Mouse (Mus musculus) kidney, adult 8-10 months (tissue): ENCODE results near the gene Aldh4a1.

Experiments used
- DNase-seq, 2 experiments: peaks; one replicate each; pipeline ENCODE4 v3.0.0; 2022

The Aldh4a1 gene

DNA sequence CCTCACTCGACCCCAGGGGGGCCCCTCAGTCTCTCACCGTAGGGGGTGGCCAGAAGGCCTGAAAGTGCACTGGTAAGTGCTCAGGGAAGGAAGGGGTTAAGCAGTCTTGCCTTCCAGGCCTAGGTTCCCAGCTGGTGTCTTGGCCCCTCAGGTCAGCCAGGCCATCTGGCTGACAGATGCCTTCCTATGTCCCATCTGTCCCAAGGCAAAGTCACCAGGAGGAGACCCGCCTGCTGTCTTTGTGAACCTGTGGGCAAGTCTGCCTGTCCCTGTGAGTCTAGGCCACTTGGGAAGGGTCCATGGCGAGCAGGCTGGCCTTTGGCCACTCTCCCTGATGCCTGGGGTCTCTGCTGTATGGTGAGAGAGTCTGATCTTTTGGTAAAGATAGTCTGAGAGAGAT lies 32.2 kb upstream of the Aldh4a1 start:
- no peak for DNase-seq

DNA sequence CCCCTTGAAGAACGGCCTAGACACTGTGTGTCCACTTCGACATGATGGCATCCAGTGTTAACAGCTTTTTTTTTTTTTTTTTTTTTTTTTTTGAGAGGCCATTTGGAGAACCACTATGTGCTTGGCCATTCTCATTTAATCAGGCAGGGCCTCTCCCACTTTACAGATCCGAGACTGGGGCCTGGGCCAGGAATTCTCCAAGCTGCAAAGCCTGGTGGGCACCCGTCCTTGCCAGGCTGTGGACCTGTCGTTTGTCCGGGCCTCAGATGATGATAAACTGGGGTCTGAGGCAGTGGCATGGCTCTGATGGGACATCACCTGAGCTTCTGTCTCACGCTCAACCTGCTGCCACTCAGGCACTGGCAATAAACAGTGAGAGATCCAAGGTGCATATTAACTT lies 29.8 kb upstream of the Aldh4a1 start:
- no peak for DNase-seq

DNA sequence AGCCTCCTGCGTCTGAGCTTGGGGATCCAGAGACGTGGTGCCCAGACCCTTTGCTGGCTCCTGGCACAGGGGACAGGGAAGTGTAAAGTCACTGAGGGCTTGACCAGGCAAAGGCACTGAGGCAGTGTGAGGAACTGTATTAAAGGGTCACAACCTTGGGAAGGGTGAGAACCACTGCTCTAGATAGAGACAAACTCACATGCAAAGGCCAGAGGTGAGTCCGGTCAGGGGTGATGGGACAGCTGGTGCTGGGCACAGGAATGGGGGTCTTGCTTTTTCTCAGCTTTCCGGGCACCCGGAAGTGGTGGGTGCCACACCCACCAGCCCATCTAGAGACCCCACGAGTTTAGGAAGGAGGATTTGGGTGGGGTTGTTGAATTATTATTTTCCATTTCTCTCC lies 29.3 kb upstream of the Aldh4a1 start:
- no peak for DNase-seq

DNA sequence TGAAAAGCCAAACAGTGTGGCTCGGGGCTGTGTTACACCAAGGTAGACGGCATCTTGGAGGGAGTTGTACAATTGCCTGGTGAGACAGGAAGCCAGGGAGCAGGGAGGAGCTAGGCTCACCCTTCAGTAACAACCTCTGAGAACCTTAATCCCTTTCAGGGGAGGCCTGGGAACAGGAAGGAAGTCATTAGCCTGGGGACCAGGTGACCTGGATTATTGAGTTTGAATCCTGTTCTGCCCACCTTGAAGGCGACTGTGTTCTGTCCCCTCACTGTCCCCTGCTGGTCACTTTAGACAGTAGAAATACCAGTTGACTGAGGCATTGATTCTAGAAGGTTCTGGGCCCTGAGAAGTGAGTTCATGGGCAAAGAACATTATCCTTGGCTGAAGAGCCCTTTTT lies 28.6 kb upstream of the Aldh4a1 start:
- DNase-seq: no peak

DNA sequence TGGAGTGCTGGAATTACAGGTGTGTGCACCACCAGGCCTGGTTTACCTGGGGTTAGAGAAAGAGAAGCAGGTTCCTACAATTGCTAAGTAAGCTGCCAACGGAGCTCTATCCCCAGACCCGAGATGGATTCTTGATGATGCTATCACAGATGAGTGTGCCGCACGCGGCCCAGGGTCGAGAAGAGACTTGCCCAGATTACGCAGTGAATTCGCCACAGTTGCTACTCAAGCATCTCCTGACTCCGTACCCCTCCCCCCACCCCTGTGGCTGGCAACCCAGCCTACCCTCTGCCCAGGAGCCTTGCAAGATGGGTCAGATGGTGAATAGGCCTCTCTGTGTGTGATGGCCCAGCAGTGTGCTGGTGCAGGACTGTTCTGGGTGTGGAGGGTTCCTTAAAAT lies 26.0 kb upstream of the Aldh4a1 start:
- no peak for DNase-seq

DNA sequence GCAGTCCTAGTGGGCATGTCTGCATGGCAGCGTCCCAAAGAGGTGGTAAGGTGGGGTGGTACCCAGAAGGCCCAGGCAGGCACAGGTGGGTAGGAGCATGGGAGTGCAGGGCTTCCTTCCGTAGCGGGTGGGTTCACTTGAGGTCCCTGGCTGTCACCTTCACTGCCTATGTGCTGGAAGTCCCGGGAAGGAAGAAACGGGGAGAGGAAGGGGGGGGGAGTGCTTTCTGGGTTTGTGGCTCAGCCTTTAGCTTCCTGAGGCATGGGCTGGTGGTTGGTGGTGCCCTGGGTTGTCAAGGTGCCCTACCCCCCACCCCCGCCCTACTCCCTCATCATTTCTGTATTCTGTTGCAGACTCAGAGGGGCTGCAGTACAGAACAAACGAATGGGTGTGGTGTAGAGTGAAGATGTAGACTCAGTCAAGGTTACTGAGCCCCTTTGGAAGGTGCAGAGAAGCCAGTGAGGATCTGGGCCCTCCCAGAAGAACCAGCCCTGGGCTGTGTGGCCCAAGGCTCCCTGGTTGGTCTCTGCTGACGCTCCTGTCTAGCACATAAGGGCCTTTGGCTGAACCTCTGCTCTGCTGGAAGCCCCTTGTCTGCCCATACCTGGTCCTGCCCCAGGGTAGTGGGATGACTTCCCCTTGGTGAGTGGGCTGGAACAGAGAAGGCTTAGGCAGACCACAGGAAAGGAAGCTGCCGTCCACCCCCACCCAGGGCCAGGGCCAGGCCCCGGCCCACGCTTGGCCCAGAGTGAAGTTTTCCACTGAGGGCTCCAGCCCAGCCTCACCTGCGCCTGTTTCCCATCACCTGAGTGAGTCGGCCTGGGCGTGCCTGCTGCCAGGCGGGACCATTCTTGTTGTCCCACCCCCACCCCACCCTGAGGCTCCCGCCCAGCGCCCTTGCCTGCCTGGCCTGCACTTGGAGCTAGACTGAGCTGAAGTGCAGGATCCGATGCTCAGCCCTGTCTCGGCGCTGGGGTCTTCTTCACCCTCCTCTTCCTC lies 25.1 kb upstream of the Aldh4a1 start:
- DNase-seq: no peak

DNA sequence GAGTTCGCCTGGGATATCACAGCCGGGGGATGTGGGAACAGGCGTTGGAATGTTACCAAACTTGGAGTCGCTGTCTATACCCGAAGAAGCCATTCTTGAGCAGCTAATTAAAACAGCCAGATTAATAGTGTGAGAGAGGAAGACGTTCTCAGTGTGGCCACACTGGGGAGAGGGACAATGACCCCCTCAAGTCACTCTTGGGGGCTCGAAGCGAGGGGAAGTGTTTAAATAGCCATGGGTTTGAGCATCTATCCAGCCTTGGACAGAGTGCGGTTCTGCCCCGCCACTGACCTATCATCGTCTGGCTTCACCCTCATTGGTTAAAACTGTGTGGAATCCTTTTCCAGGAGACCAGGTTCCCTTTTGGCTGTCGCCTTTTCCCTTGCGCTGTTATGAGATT lies 24.3 kb upstream of the Aldh4a1 start:
- no peak for DNase-seq

DNA sequence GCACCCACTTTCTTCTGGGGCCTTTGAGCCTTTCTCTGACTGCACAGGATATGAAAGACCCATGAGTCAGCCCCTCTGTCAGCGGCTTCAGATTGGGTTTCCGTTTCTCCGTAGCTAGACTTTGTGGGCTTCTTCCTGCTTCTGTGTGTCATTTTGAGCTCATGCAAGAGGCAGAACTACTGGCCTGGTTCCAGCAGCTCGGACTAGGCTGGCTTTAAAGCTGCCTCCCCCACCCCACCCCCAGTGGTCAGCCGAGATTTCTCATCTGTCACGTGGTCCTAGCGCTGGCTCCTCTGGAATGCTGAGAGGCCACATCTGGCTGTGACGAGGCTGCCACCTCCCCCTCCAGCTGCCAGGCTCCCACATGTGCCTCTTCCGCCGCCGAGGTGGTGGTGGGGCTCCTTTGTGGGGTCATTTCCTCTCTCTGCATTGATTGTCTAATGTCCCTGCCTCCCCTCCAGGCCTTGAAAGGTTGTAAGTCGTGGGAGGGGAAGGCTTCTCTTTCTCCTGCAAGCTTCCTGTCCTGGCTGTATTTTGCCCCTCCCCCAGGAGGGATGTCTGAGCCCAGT lies 23.6 kb upstream of the Aldh4a1 start:
- DNase-seq: peak; percentile 87 to 88

DNA sequence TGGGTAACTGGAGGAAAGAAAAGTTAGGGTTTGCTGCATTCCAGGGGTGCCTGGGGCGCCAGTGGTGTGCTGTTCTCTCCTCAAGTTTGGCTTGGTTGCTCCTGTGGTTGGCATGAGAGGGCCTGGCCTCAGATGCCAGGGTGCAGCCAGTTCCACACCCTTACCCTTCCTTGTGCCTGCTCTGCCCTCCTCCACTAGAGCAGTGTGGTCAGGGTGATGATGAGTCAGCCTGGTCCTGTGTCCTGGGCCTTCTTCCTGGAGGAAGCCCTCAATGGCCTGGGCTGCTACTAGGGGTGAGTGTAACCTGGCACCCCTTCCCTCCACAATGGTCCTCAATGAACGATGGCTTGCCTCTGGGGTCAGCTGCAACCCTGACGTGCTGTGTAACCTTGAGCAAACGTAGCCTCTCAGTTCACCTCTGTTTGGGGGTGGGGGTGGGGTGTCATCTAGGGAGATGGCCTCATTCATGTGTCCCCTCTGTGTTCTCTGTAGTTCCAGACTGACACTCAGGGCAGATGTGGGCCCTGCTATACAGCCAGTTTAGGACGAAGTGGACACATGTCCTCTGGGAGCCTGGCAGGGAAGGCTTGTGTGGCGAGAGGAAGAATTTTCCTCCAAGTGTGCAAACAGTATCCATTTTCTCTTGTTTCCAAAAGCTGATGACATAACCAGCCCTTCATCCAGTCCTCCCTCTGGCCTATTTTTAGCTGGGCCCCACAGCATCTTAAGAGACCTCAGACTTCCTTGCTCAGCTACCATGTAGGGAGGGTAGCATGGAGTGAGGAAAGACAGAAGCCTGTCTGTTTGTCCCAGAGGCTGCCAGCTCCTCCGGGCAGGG lies 20.9 kb upstream of the Aldh4a1 start:
- no peak for DNase-seq

DNA sequence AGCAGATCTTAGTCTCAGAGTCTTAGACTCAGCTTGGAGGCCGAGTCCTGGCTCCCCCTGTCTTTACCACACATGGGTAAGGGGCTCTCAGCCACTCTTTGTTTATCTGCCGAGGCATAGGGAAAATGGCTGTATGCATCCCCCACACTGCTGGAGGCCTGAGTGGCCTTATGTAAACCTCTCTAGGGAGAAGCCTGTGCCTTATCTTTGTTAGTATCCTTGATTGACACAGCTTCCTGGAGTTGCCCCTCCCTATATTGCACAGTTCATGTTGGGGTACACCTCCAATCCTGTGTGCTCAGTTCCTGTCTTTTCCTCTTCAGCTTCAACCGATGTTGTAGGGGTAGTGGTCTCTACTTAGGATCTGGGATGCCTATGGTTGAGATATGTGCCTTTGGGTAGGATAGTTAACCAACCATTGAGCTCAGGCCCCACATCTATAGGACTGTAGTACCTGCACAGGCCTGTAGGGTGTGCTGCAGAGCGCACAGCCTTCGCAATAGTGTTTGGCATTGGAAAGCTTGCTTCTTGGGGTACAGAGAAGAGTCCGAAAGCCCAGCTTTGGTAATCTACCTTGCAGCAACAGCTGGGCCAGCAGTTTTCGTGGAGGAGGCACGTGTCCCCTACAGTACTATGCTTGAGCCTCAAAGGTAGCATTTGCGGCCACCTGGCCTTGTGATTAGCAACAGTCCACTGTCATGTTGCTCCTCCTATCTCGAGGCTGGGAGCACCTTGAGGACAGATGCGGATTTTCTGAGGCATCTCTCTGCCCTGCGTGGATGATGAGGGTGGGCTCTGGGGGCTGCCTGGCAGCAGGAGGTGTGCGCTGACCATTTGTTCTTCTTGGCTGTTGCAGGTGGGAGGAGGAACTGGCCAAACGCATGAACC lies 20.1 kb upstream of the Aldh4a1 start, which contains the start of gene Gm21969:
TSS of gene Gm21969 (plus strand) at position 830 of the 888 bp plus-strand sequence.
- peak in 1 of 2 experiments; percentile 65 for DNase-seq

DNA sequence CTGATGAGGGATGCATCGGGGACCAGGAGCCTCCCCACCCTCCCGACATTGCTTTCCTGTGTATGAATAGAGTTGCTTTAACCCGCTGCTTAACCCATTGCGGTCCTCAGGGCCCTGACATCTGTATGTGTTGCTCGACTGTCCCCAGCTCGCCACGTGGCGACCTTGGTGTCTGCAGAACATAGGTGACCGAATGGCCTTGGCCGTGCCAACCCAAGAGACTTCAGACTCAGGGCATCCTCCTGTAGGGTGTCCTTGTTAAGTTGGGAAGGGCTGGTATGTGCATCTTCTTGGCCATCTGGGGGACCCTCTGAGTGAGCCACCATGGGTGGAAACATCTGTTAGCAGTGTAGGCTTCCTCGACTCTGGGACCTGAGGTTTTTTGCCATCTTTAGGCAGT lies 17.4 kb upstream of the Aldh4a1 start:
- DNase-seq: no peak

DNA sequence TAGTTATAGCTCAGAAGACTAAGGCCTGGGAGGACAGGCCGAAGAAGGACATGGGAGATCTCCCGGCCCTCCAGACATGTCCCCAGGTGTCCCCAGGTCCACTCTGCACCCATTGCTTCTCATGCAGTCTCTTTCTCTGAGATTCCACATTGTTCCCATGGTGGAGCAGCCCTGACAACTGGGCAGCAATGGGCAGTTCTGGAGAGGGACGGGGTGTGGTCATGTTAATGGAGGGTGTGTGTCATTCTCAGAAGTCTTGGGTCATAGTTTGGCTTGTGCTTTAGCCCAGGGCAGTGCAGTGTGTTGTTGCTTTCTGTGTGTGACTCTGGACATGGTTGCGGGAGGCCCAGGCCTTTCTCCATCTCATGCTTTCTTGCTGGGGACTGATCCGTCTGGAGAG lies 15.9 kb upstream of the Aldh4a1 start:
- DNase-seq: no peak

DNA sequence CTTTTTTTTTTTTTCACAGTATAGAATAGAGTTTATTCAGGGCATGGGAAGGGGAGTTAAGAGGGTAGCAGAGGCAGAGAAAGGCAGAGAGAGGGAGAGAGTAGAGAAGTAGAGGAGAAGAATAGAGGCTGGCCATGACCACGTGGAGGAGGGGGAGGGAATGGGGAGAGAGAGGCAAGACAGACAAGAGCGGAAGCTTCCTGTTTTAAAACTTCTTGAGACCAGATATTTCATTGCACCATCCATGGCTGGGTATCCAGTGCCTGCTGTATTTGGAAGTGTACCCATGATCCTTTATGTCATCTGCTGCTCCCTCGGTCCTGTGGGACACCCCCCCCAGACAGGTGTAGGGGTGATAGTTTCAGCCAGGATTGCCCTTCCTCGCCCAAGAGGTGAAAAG lies 13.7 kb upstream of the Aldh4a1 start:
- DNase-seq: no peak

DNA sequence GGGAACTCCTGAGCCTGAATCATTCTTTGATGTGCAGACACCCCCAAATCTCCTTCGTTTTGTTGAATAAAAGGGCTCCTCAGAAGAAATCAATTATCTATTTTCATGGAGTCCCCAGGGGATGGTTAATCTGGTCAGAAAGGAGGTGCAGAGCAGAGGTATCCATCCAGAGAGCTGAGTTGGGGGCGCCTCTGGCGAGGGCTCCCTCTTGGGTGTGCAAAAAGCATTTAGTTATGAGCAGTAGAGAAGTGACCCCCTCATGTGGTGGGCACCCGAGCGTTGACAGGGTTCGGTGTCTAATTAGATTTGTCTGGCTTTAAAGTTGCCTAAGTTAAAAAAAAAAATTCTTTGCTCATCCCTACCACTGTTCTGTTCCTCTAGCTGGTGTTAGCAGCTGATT lies 11.7 kb upstream of the Aldh4a1 start:
- no peak for DNase-seq

DNA sequence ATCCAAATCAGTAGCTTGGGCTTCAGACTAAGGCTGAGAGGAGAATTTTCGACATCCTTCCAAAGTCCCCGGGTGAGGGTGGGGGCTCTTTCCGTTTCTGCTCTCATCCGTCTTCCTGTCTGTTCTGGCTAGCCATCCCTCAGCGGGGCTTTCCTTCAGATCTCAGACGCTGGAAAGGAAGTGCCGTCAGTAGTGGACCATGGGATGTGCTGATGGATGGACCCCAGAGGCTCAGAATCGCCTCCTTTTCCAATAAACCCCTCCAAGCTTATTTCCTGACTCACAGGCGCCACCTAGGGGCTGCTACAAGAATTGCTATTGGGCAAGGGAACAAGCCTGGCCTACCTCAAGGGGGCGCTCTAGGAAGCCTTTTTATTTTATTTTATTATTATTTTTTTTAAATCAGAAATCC lies 11.1 kb upstream of the Aldh4a1 start:
- peak; percentile 54 to 80 for DNase-seq

DNA sequence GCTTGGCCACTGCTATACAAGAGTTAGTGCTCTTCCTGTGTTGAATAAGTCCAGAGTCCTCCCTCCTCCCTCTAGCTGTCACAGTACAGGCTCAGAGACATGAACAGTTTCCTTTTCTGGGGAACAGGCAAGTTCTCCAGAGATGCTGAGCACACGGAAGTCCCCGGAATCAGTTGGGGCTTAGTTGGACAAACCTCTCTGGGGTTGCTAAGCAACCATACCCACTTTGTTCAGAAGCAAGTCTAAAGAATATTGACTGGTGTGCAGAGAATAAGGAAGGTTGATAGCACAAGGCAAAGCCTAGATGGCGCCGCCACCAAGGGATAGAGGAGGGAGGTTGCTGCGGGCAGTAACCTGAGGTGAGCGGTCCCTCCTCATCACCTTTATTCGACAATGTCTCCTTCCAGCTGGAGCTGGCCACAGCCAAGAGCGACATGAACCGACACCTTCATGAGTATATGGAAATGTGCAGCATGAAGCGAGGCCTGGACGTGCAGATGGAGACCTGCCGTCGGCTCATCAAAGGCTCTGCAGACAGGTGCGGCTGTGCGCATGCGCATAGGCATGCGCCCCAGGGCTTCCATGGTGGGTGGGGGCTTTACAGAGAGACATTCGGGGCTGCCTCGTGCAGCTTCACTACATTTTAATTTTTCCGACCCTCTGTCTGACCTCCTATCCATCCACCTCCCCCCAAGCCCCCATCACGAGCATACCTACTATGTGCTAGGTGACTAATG lies 8.0 kb upstream of the Aldh4a1 start:
- no peak for DNase-seq

DNA sequence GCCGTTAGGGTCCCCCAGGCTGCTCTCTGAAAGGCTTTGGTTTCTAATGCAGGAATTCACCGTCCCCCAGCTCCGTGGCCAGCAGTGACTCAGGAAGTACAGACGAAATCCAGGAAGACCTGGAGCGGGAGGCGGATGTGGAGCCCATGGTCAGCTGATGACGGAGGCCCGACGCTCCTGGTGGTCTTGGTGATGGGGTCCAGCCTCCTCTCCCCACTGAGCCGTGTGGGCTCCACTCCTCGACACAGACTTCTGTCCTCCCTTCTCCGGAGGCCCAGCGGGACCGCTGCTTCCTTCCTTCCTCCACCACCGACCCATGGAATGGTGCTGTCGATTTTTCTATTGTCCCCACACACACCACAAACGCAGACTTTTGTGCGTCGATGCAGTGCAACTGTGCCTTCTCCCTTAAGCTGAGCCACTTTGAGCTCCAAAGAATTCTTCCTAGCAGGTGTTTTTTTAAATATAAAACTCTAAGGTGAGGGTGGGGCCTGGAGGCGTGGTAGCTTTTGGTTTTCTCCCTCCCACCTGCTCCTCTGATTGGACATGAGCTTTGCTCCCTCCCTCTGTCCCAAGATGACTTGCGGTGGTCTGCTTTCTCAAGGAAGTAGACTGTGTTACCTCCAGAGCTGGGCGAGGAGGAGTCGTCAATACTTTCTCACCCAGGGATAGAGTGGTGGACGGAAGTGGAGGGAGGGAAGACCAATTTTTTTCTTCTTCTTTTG lies 6.2 kb upstream of the Aldh4a1 start:
- peak; percentile 67 for DNase-seq

DNA sequence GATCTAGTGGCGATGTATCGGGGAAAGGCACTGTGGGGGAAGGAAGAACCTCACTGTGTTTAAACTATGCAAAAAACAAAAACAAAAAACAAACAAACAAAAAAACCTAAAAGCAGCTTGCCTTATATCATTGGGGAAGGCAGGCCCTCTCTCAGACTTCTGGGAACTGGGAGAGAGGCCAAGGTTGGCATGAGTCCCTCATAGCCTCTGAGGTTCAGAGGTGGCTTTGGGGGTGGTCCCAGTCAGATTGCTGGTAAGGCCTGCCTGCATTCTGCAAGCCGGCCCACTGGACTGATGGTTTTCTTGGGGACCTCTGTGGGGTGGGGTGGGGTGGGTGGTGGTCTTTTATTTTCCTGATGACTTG lies 5.7 kb upstream of the Aldh4a1 start:
- DNase-seq: no peak

DNA sequence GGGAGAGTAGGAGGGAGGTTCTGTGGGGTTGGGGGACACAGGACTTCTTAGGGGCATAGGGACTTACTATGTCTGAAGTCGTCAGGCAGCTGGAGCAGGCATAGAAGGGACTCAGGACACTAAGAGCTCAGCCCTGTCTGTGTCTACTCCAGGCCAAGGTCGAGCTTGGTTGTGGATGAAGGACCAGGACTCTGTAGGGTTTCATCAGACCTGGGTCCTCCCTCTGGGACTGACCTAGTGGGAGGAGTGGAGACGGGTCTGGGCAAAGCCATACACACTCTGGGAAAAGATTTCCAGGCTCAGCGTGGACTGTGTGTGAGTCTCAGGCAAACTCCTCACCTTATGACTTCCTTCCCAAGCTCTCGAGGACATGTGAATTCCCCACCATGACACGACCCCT lies 2.9 kb upstream of the Aldh4a1 start:
- no peak for DNase-seq

DNA sequence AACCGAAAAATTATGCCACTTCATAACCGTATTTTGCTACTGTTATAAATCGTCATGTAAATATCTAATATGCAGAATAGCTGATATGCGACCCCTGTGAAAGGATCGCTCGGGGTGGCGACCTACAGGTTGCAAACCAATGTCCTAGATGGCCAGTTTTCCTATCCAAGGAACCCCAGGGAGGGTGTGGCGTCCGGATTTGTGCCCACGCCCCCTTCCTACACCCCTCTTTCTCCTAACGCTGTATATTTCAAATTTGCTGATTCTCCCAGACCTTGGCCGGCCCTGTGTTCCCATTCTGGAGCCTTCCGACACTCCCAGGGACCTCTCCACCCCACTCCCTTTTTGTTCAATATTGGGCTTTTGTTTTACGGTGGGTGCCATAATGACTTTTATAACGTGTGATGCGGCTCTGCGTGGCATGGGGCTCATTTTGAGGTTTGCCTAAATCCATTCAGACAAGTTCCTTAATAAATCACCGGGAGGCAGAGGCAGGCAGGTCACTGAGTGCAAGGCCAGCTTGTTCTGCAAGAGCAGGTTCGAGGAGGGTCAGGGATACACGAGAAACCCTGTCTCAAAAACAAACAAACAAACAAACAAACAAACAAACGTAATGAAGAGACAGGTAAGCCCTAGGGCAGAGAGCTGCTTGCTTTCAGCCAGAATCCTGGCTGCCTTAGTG lies 909 bp downstream of the Aldh4a1 start:
- DNase-seq: peak in 1 of 2 experiments; percentile 48
